Mouse (Mus musculus) heart, adult 2 months (tissue): Measurements from ENCODE around the gene Sorbs1.

ENCODE experiments used
- CTCF ChIP-seq: fragments of 200-600 bp; IDR thresholded peaks from 2 replicates; pipeline ENCODE4 v1.8.1; 2022; ENCODE audit warnings: antibody characterized with exemption, mild to moderate bottlenecking, moderate library complexity
- EP300 ChIP-seq: fragments of 200-500 bp; IDR thresholded peaks from 2 replicates; pipeline ENCODE4 v1.6.1; 2011; ENCODE audit warnings: low read depth, low read length, control low read depth; ENCODE audit not compliant: insufficient read depth
- POLR2A ChIP-seq: fragments of 200-500 bp; IDR thresholded peaks from 2 replicates; pipeline ENCODE4 v1.6.1; 2011; ENCODE audit warnings: mild to moderate bottlenecking, low read depth, low read length, control low read depth; ENCODE audit not compliant: insufficient read depth

- TF ChIP-seq POLR2A (no peak), CTCF (no peak), EP300 (no peak)
Measured at GRCm38 (mm10) chr19:40401213-40401612, 112.4 kb downstream of the Sorbs1 start.
